Mouse (Mus musculus) lung, embryonic 14.5 days (tissue): ENCODE measurements at regions not wholly inside any gene's neighbourhood (a gene's known extent, or its start where the extent isn't known, plus 50 kb on each side); places are given as distances from the start of the nearest gene placed in this dataset.

Source experiments
- ATAC-seq: fragments of 200-750 bp; cut with Nextera tagmentation; 2 replicates; pipeline ENCODE4 v1.8.0; 2017; ENCODE audit warnings: mild to moderate bottlenecking, moderate TSS enrichment, moderate library complexity; ENCODE audit not compliant: insufficient read depth
- DNase-seq: peaks from one replicate; pipeline ENCODE4 v3.0.0-alpha.2; 2015
- H3K27ac ChIP-seq: fragments of 300-500 bp; sonication (generic); 2 replicates; pipeline ENCODE4 v1.5.1; 2014; ENCODE audit warnings: low read depth, mild to moderate bottlenecking, moderate library complexity
- H3K27me3 ChIP-seq: fragments of 300-500 bp; sonication (generic); 2 replicates; pipeline ENCODE4 v1.6.1; 2014; ENCODE audit warnings: low read length, control low read depth; ENCODE audit not compliant: insufficient read depth
- H3K36me3 ChIP-seq: fragments of 300-500 bp; sonication (generic); 2 replicates; pipeline ENCODE4 v1.6.1; 2014; ENCODE audit warnings: control low read depth; ENCODE audit not compliant: insufficient read depth
- H3K4me1 ChIP-seq: fragments of 300-500 bp; sonication (generic); 2 replicates; pipeline ENCODE4 v1.6.1; 2014; ENCODE audit warnings: antibody characterized with exemption, control low read depth; ENCODE audit not compliant: insufficient read depth
- H3K4me2 ChIP-seq: fragments of 300-500 bp; sonication (generic); 2 replicates; pipeline ENCODE4 v1.6.1; 2014; ENCODE audit warnings: mild to moderate bottlenecking
- H3K4me3 ChIP-seq: fragments of 300-500 bp; sonication (generic); 2 replicates; pipeline ENCODE4 v1.5.1; 2014; ENCODE audit warnings: low read depth, low read length
- H3K9ac ChIP-seq: fragments of 300-500 bp; sonication (generic); 2 replicates; pipeline ENCODE4 v1.6.1; 2014
- H3K9me3 ChIP-seq: fragments of 300-500 bp; sonication (generic); 2 replicates; pipeline ENCODE4 v1.6.1; 2016; ENCODE audit warnings: low read depth, low read length, control low read depth
- CTCF ChIP-seq: IDR thresholded peaks from 2 replicates; pipeline ENCODE4 v1.5.1; 2016; ENCODE audit warnings: antibody characterized with exemption, low read depth
- WGBS: fragments of 180-500 bp; shearing (Covaris S2); extraction: QIAGEN DNeasy Blood & Tissue Kit; methylation state at CpG from one replicate; pipeline ENCODE4 v1.1.7; 2014; 5-methylcytosine and 5-hydroxymethylcytosine counted together

DNA sequence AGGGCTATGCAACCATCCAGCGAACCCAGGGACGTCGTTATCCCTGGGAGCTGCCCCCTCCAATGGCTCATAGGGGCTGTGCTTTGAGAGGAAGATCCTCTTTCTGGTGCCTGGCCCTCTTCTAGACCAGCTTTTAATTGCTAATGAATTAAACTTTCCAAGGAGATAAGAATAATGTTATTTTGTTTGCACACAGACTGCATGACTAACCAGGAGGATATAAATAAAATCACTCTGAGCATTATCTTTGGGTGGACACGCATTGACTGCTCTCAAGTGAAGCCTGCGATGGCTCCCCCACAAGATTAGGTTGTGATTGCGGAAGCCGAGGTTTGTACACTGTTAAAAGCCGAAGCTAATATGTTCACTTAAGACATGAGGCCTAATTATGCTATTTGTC, 106.3 kb downstream of the Lmo4 start:
- peaks cover 3% of the 10 kb centered on the region; the same call in 1 of the 2 replicates for H3K4me1 ChIP-seq
- H3K9ac ChIP-seq = no peak overlapping the region
- ATAC-seq (no peak), DNase-seq (no peak)
- WGBS = 55% methylated on average over 8 of the region's 8 CpGs
- TF ChIP-seq CTCF = no peak
- H3K36me3 ChIP-seq = no peaks in the 10 kb centered on the region
- no peaks in the 10 kb centered on the region for H3K27me3 ChIP-seq
- no peaks in the 10 kb centered on the region for H3K9me3 ChIP-seq
- H3K27ac ChIP-seq = no peak overlapping the region
- no peak overlapping the region for H3K4me3 ChIP-seq
- H3K4me2 ChIP-seq = no peak overlapping the region

DNA sequence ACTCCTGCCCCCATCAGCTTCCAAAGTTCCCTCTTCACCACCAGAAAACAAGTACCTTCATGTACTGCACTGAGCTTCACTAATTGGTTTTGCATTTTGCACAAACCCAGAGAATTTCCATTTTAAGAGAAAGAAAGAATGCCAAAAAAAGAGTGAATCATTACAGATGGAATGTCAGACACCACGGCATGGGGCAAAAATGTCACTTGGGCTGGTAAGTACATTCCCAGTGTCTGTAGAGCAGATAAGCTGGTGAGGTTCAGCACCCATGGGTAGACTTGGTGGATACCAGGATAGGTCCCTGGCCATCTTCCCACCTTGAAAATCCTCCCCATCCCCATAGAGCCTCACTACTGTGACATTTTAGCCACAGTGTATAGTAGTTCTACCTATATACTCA, 113.8 kb downstream of the Lmo4 start:
- Histone ChIP-seq H3K4me1 (no peaks in the 10 kb centered on the region), H3K27ac (no peak overlapping the region), H3K4me2 (no peak overlapping the region), H3K4me3 (no peak overlapping the region), H3K9ac (no peak overlapping the region), H3K36me3 (no peaks in the 10 kb centered on the region), H3K9me3 (no peaks in the 10 kb centered on the region), H3K27me3 (no peaks in the 10 kb centered on the region)
- ATAC-seq (no peak), DNase-seq (no peak)
- TF ChIP-seq CTCF = no peak
- WGBS = 66% methylated on average over 1 of the region's 1 CpGs

GRCm38 (mm10) chr3:144089790-144090256, 115.2 kb downstream of the Lmo4 start:
- Histone ChIP-seq H3K4me3 (no peak overlapping the region), H3K4me1 (no peaks in the 10 kb centered on the region), H3K27me3 (no peaks in the 10 kb centered on the region), H3K9me3 (no peaks in the 10 kb centered on the region), H3K4me2 (no peak overlapping the region), H3K9ac (no peak overlapping the region), H3K36me3 (no peaks in the 10 kb centered on the region), H3K27ac (no peak overlapping the region)
- TF ChIP-seq CTCF = no peak
- ATAC-seq (peak; percentile 62; the same call in 1 of the 2 replicates), DNase-seq (peak; percentile 13)
- WGBS = 20% methylated on average over 8 of the region's 8 CpGs

- 53% methylated on average over 18 of the region's 18 CpGs for WGBS
- no peaks in the 10 kb centered on the region for H3K9me3 ChIP-seq
- no peak overlapping the region for H3K4me3 ChIP-seq
- H3K36me3 ChIP-seq = no peaks in the 10 kb centered on the region
- H3K4me2 ChIP-seq = no peak overlapping the region
- no peak overlapping the region for H3K27ac ChIP-seq
- TF ChIP-seq CTCF = no peak
- H3K4me1 ChIP-seq = no peaks in the 10 kb centered on the region
- H3K27me3 ChIP-seq = no peaks in the 10 kb centered on the region
- no peak for ATAC-seq
- no peak overlapping the region for H3K9ac ChIP-seq
- DNase-seq = no peak
These were observed 116.6 kb downstream of the Lmo4 start for GRCm38 (mm10) chr3:144088261-144088884.

- DNase-seq = no peak
- no peak for ATAC-seq
- no peak overlapping the region for H3K9ac ChIP-seq
- no peak overlapping the region for H3K27ac ChIP-seq
- 39% methylated on average over 7 of the region's 7 CpGs for WGBS
- TF ChIP-seq CTCF = no peak
- no peak overlapping the region for H3K4me2 ChIP-seq
- no peaks in the 10 kb centered on the region for H3K9me3 ChIP-seq
- H3K27me3 ChIP-seq = no peaks in the 10 kb centered on the region
- no peak overlapping the region for H3K4me3 ChIP-seq
- H3K4me1 ChIP-seq = no peaks in the 10 kb centered on the region
- H3K36me3 ChIP-seq = no peaks in the 10 kb centered on the region
These were observed 117.2 kb downstream of the Lmo4 start for GRCm38 (mm10) chr3:144087771-144088170.

- Histone ChIP-seq H3K9ac (no peak overlapping the region), H3K27ac (no peak overlapping the region), H3K4me3 (no peak overlapping the region), H3K4me1 (no peaks in the 10 kb centered on the region), H3K9me3 (no peaks in the 10 kb centered on the region), H3K36me3 (no peaks in the 10 kb centered on the region), H3K27me3 (no peaks in the 10 kb centered on the region), H3K4me2 (no peak overlapping the region)
- no peak for TF ChIP-seq CTCF
- ATAC-seq (no peak), DNase-seq (no peak)
- 72% methylated on average over 3 of the region's 3 CpGs for WGBS
These were observed 118.8 kb downstream of the Lmo4 start for GRCm38 (mm10) chr3:144086176-144086575.

GRCm38 (mm10) chr3:144079960-144080359, 125.1 kb downstream of the Lmo4 start:
- Histone ChIP-seq H3K4me2 (no peak overlapping the region), H3K9me3 (no peaks in the 10 kb centered on the region), H3K27ac (no peak overlapping the region), H3K9ac (no peak overlapping the region), H3K4me1 (no peaks in the 10 kb centered on the region), H3K4me3 (no peak overlapping the region), H3K27me3 (no peaks in the 10 kb centered on the region), H3K36me3 (no peaks in the 10 kb centered on the region)
- DNase-seq = no peak
- no peak for TF ChIP-seq CTCF
- no peak for ATAC-seq
- WGBS = 82% methylated on average over 3 of the region's 3 CpGs
